Mouse (Mus musculus) spleen, adult 2 months (tissue): ENCODE data around the gene Sergef.

Experiments used
- CTCF ChIP-seq: fragments of 200-500 bp; IDR thresholded peaks from 2 replicates; pipeline ENCODE4 v1.5.1; 2011; ENCODE audit warnings: mild to moderate bottlenecking, inconsistent platforms; ENCODE audit not compliant: insufficient read depth, insufficient read length, insufficient replicate concordance; ENCODE audit errors: extremely low read depth
- POLR2A ChIP-seq: fragments of 200-500 bp; IDR thresholded peaks from 2 replicates; pipeline ENCODE4 v1.6.1; 2011; ENCODE audit warnings: low read depth, low read length, inconsistent platforms

DNA sequence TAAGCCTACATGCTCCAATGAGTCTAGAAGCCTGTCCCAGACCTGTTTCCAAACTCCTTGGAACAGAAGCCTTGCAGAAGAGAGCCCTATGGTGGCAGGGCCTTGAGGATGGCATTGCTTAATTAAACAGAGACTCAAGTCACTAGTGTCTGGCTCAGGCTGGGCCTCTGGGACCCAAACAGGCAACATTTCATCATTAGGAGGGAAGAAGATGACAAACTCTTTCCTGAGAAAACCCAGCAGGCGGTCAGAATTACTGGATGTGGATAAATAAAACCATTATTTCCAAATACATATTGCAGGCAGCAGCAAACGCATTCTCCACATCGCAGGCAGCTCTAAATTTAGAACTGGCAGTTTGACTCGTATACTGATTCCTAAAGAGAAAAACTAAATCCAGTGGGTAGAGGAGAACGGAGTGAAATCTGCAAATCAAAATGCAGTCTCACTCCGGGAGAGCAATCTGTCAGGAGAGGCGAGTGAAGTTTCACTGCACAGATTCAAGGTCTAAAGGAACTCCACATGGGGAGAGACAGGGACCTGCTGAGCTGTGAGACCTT, 173.1 kb downstream of the Sergef start:
- no peak for TF ChIP-seq CTCF
- TF ChIP-seq POLR2A, result no peak
